In genomic region chr1:88700961-88701861, GRCm38 (mm10) we compare ENCODE assay signal across 8 mouse cellular contexts. TPM values are rescaled to one million over a fixed set of nuclear protein-coding genes. Genes with fewer than 3 reads are reported as not detected.
DNase-seq lines count a peak whose midpoint lies in the region; ATAC-seq and TF ChIP-seq lines count a peak whose summit lies in the region.

No protein-coding gene starts in this region.

- no peaks in the 10 kb centered on the region for H3K4me1 ChIP-seq in cortical plate, adult 2 months (ENCODE audit: control insufficient read depth, insufficient read depth, low read length)
- peaks cover 29% of the 10 kb centered on the region for H3K4me1 ChIP-seq in heart, embryonic 10.5 days
- peaks cover 41% of the 10 kb centered on the region for H3K4me1 ChIP-seq in kidney, embryonic 15.5 days
- peaks cover 2% of the 10 kb centered on the region for H3K4me1 ChIP-seq in lung, adult 2 months (ENCODE audit: control insufficient read depth, insufficient read depth, low read length)
- H3K4me1 ChIP-seq in neural tube, embryonic 14.5 days (ENCODE audit: control insufficient read depth, insufficient read depth, low read length), result peaks cover 11% of the 10 kb centered on the region

- under 1% methylated on average over 74 of the region's 78 CpGs for WGBS in heart, embryonic 10.5 days
- WGBS in kidney, embryonic 15.5 days, result under 1% methylated on average over 76 of the region's 78 CpGs
- under 1% methylated on average over 78 of the region's 78 CpGs for WGBS in lung, adult 2 months
- WGBS in neural tube, embryonic 14.5 days, result under 1% methylated on average over 77 of the region's 78 CpGs

- H3K9ac ChIP-seq in kidney, embryonic 15.5 days, result peak overlapping the region; percentile 82
- H3K9ac ChIP-seq in neural tube, embryonic 14.5 days (replicated peaks; ENCODE audit: low read depth, low read length), result peak overlapping the region; percentile 100

- H3K9me3 ChIP-seq in heart, embryonic 10.5 days, result no peaks in the 10 kb centered on the region
- H3K9me3 ChIP-seq in kidney, embryonic 15.5 days (replicated peaks), result no peaks in the 10 kb centered on the region
- no peaks in the 10 kb centered on the region for H3K9me3 ChIP-seq in neural tube, embryonic 14.5 days (ENCODE audit: control insufficient read depth, low read length)

- no peak for TF ChIP-seq POLR2A in cortical plate, adult 2 months (IDR thresholded peaks at IDR 0.05; ENCODE audit: extremely low read depth, insufficient read depth, low read length)
- TF ChIP-seq POLR2A in lung, adult 2 months (IDR thresholded peaks at IDR 0.05; ENCODE audit: borderline replicate concordance, extremely low read depth, low read depth, low read length), result no peak; the same call in 1 of the 2 replicates

- peak; percentile 31 for DNase-seq in ovary, postnatal 10 days (ENCODE audit: low spot score)
- no peak for DNase-seq in ovary, adult 18-20 months (ENCODE audit: low spot score)
- DNase-seq in heart, embryonic 10.5 days (ENCODE audit: low spot score), result no peak
- DNase-seq in lung, adult 2 months, result peak; percentile 65
- peak; percentile 65 for DNase-seq in thymus, postnatal 4 days

- peak overlapping the region; percentile 84 for H3K4me3 ChIP-seq in cortical plate, adult 2 months (ENCODE audit: insufficient read depth, low read length)
- H3K4me3 ChIP-seq in heart, embryonic 10.5 days, result peak overlapping the region; percentile 85
- H3K4me3 ChIP-seq in kidney, embryonic 15.5 days (replicated peaks), result peak overlapping the region; percentile 73
- peak overlapping the region; percentile 89 for H3K4me3 ChIP-seq in lung, adult 2 months (replicated peaks; ENCODE audit: extremely low read depth, low read depth, low read length)
- peak overlapping the region; percentile 98 for H3K4me3 ChIP-seq in neural tube, embryonic 14.5 days (ENCODE audit: low read depth, low read length)

- H3K27ac ChIP-seq in cortical plate, adult 2 months (ENCODE audit: insufficient read depth, low read length), result peak overlapping the region; percentile 86
- peak overlapping the region; percentile 95 for H3K27ac ChIP-seq in heart, embryonic 10.5 days
- H3K27ac ChIP-seq in kidney, embryonic 15.5 days, result peak overlapping the region; percentile 95
- H3K27ac ChIP-seq in neural tube, embryonic 14.5 days (ENCODE audit: low read depth, low read length), result peak overlapping the region; percentile 98

- no peaks in the 10 kb centered on the region for H3K27me3 ChIP-seq in heart, embryonic 10.5 days (ENCODE audit: insufficient read depth, poor library complexity, severe bottlenecking)
- no peaks in the 10 kb centered on the region for H3K27me3 ChIP-seq in kidney, embryonic 15.5 days
- H3K27me3 ChIP-seq in neural tube, embryonic 14.5 days (ENCODE audit: control insufficient read depth, insufficient read depth, low read length), result no peaks in the 10 kb centered on the region

- no peak for TF ChIP-seq CTCF in cortical plate, adult 2 months (IDR thresholded peaks at IDR 0.05; ENCODE audit: extremely low read depth, insufficient read depth, low read length)
- TF ChIP-seq CTCF in lung, adult 2 months (IDR thresholded peaks at IDR 0.05; ENCODE audit: insufficient read depth, low read length), result no peak

- peak overlapping the region; percentile 81 for H3K4me2 ChIP-seq in kidney, embryonic 15.5 days
- H3K4me2 ChIP-seq in neural tube, embryonic 14.5 days (ENCODE audit: low read depth, low read length), result peak overlapping the region; percentile 78

- peak; percentile 68 for ATAC-seq in kidney, embryonic 15.5 days (replicated peaks; ENCODE audit: low FRiP score)
- peak; percentile 52 for ATAC-seq in neural tube, embryonic 14.5 days (ENCODE audit: low read depth)

- peaks cover 5% of the 10 kb centered on the region for H3K36me3 ChIP-seq in heart, embryonic 10.5 days
- H3K36me3 ChIP-seq in kidney, embryonic 15.5 days, result peaks cover 10% of the 10 kb centered on the region
- H3K36me3 ChIP-seq in neural tube, embryonic 14.5 days (ENCODE audit: control insufficient read depth, insufficient read depth, low read length), result no peaks in the 10 kb centered on the region

RNA-seq across cellular contexts. Expression of gene Arl4c, which starts 0.8 kb away (rescaled TPM):
- 26.5 and 26.6 TPM in 2 replicates for polyA plus RNA-seq in cortical plate, adult 2 months (2012; rRNA removed)
- polyA plus RNA-seq in heart, embryonic 10.5 days (2016; fragmentation: Nextera tagmentation; extraction: Ambion mirVana), result 9.2 and 16.0 TPM in 2 replicates
- 26.9 and 27.9 TPM in 2 replicates for polyA plus RNA-seq in kidney, embryonic 15.5 days (2015; fragmentation: Nextera tagmentation; extraction: Ambion mirVana)
- 17.6 and 22.1 TPM in 2 replicates for polyA plus RNA-seq in lung, adult 2 months (2012; rRNA removed)
- polyA plus RNA-seq in neural tube, embryonic 14.5 days (2014; fragmentation: Nextera tagmentation; extraction: Ambion mirVana), result 19.9 and 28.0 TPM in 2 replicates

Comparison
In these comparisons a context has a peak if more than half of its experiments do, and no peak if none do; other contexts are left out.
1. DNase-seq: peak in ovary, postnatal 10 days (single experiment), lung, adult 2 months (single experiment) and thymus, postnatal 4 days (single experiment); none in ovary, adult 18-20 months (single experiment) and heart, embryonic 10.5 days (single experiment).
2. Peak in every context shown above with its lines, with median percentiles within 50 percentile points of each other: H3K27ac ChIP-seq and H3K4me3 ChIP-seq.